In the genomic region with DNA sequence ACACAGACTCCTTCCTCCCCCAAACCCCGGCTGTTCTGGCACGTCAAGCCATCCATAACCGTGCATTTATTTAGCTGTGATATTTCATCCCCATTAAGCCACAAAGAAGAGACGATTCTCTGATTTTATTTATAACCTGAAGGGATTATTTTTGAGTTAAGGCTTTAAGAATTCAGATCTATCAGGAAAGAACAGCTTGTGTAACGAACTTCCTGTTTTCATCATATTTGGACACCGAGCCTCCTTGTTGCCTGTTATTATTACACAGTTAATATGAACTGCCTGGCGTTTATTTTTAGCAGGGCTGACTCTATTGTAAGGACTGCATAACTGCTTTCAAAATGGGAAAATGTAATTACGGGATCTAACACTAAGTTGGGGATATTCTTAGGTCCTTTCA, we compare ENCODE assay signal across 12 mouse cellular contexts.
DNase-seq lines count a peak whose midpoint lies in the region; ATAC-seq and TF ChIP-seq lines count a peak whose summit lies in the region.
"Had no signal": no experiment of that assay in that cellular context is flagged by ENCODE, and none has a peak within 500 bp of the region (broad histone marks: within the 10 kb centered on the region; RNA-seq: fewer than 3 reads in every experiment).

No protein-coding gene starts in this region.

- H3K27ac ChIP-seq in heart, adult 2 months: peak overlapping the region; percentile 94
- H3K27ac ChIP-seq: limb, embryonic 10.5 days had no signal

- H3K79me2 ChIP-seq in heart, adult 2 months (replicated peaks; ENCODE audit: control insufficient read depth, insufficient read depth, low read length): no peaks in the 10 kb centered on the region

- peak; percentile 80 for ATAC-seq in common myeloid progenitor, adult 5-6 weeks (replicated peaks; ENCODE audit: low read depth, poor library complexity, severe bottlenecking)
- ATAC-seq: CD4-positive, CD25-positive, alpha-beta regulatory T cell, adult 4 months; Patski had no signal

- H3K4me1 ChIP-seq in heart, adult 2 months (ENCODE audit: control insufficient read depth, insufficient read depth, low read length): peaks cover 12% of the 10 kb centered on the region
- H3K4me1 ChIP-seq: limb, embryonic 10.5 days had no signal

- TF ChIP-seq CTCF in heart, adult 2 months (IDR thresholded peaks at IDR 0.05): no peak

- no peaks in the 10 kb centered on the region for H3K27me3 ChIP-seq in heart, adult 2 months (ENCODE audit: control insufficient read depth, insufficient read depth, low read length)

- no peak for TF ChIP-seq EP300 in heart, adult 2 months (IDR thresholded peaks at IDR 0.05; ENCODE audit: insufficient read depth, low read depth, low read length)

- peak overlapping the region; percentile 36 for H3K4me3 ChIP-seq in heart, adult 2 months
- H3K4me3 ChIP-seq: erythroblast, embryonic 14.5 days; limb, embryonic 10.5 days had no signal

- intact Hi-C loops in heart, adult 2 months (cut with DNase I): loop anchor here (1.0 kb wide), 1 partner anchor 95 kb away; no protein-coding TSS in a partner anchor

- WGBS in heart, adult 2 months: 22% methylated on average over 8 of the region's 8 CpGs

- 0 out of 2 replicates have a peak, but pooled peaks cover 2% of the 10 kb centered on the region for H3K36me3 ChIP-seq in heart, adult 2 months (ENCODE audit: control insufficient read depth, insufficient read depth, low read length)
- H3K36me3 ChIP-seq: limb, embryonic 10.5 days had no signal

- no peak for TF ChIP-seq POLR2A in heart, adult 2 months (IDR thresholded peaks at IDR 0.05; ENCODE audit: insufficient read depth, low read depth, low read length)

- no peak for DNase-seq in heart, adult 2 months
- no peak for DNase-seq in heart, postnatal 4 days
- DNase-seq in kidney, postnatal 14 days: peak; percentile 2
- no peak for DNase-seq in kidney, postnatal 10 days
- peak; percentile 58 for DNase-seq in 416B (ENCODE audit: low read depth)
- no peak for DNase-seq in adrenal gland, postnatal 25 days
- no peak for DNase-seq in natural killer cell, adult 2 months (ENCODE audit: low spot score in 2 of 2)

- H3K9ac ChIP-seq in heart, adult 2 months (ENCODE audit: low read depth, low read length): 0 out of 2 replicates have a peak overlapping the region, but pooled peaks have one; percentile 5

Comparison
In these comparisons a context has a peak if more than half of its experiments do, and no peak if none do; other contexts are left out.
1. DNase-seq: peak in kidney, postnatal 14 days (single experiment) and 416B (single experiment); none in heart, adult 2 months (0 of 2), heart, postnatal 4 days (single experiment), kidney, postnatal 10 days (single experiment), adrenal gland, postnatal 25 days (single experiment) and natural killer cell, adult 2 months (0 of 2).